Mouse (Mus musculus): Measurements from ENCODE around the gene Slc48a1. TPM values are rescaled to one million over a fixed set of nuclear protein-coding genes. Genes with fewer than 3 reads are reported as not detected.

Slc48a1 gene
- polyA plus RNA-seq, 1 experiment from 2014 or later, result 32.2 TPM

GRCm38 (mm10) chr15:97787799-97788667 lies 9.7 kb downstream of the Slc48a1 start:
- Histone ChIP-seq H3K27ac (no peak overlapping the region), H3K9me3 (no peaks in the 10 kb centered on the region), H3K27me3 (ENCODE audit: poor library complexity, severe bottlenecking) (peaks cover 21% of the 10 kb centered on the region), H3K4me1 (peaks cover 43% of the 10 kb centered on the region), H3K4me3 (no peak overlapping the region), H3K36me3 (replicated peaks) (peaks cover 29% of the 10 kb centered on the region)
- no peak for DNase-seq (ENCODE audit: extremely low spot score, low spot score)
- WGBS, result 69% methylated on average over 19 of the region's 19 CpGs

- DNase-seq (ENCODE audit: extremely low spot score, low spot score), result no peak
- Histone ChIP-seq H3K9me3 (no peaks in the 10 kb centered on the region), H3K4me1 (peaks cover 43% of the 10 kb centered on the region), H3K36me3 (replicated peaks) (peaks cover 37% of the 10 kb centered on the region), H3K27me3 (ENCODE audit: poor library complexity, severe bottlenecking) (peaks cover 14% of the 10 kb centered on the region; the same call in 1 of the 2 replicates), H3K27ac (0 out of 2 replicates have a peak overlapping the region, but pooled peaks have one; percentile 35), H3K4me3 (no peak overlapping the region)
- 68% methylated on average over 6 of the region's 6 CpGs for WGBS
These were observed 10.5 kb downstream of the Slc48a1 start for GRCm38 (mm10) chr15:97788821-97789220.

- Histone ChIP-seq H3K36me3 (replicated peaks) (peaks cover 48% of the 10 kb centered on the region), H3K9me3 (no peaks in the 10 kb centered on the region), H3K4me1 (peaks cover 34% of the 10 kb centered on the region), H3K27me3 (ENCODE audit: poor library complexity, severe bottlenecking) (peaks cover 11% of the 10 kb centered on the region; the same call in 1 of the 2 replicates), H3K4me3 (no peak overlapping the region), H3K27ac (no peak overlapping the region)
- 60% methylated on average over 20 of the region's 20 CpGs for WGBS
- peak; percentile 50 for DNase-seq (ENCODE audit: extremely low spot score, low spot score)
These were observed 11.6 kb downstream of the Slc48a1 start for GRCm38 (mm10) chr15:97789761-97790505.

GRCm38 (mm10) chr15:97791126-97791700 lies 12.9 kb downstream of the Slc48a1 start:
- Histone ChIP-seq H3K4me1 (peaks cover 27% of the 10 kb centered on the region), H3K27ac (no peak overlapping the region), H3K27me3 (ENCODE audit: poor library complexity, severe bottlenecking) (0 out of 2 replicates have a peak, but pooled peaks cover 2% of the 10 kb centered on the region), H3K9me3 (no peaks in the 10 kb centered on the region), H3K36me3 (replicated peaks) (peaks cover 61% of the 10 kb centered on the region), H3K4me3 (no peak overlapping the region)
- no peak for DNase-seq (ENCODE audit: extremely low spot score, low spot score)
- 94% methylated on average over 11 of the region's 11 CpGs for WGBS

GRCm38 (mm10) chr15:97793386-97794153 lies 15.2 kb downstream of the Slc48a1 start:
- H3K36me3 ChIP-seq (replicated peaks), result peaks cover 83% of the 10 kb centered on the region
- H3K4me1 ChIP-seq, result peaks cover 18% of the 10 kb centered on the region
- H3K27ac ChIP-seq, result no peak overlapping the region
- no peaks in the 10 kb centered on the region for H3K27me3 ChIP-seq (ENCODE audit: poor library complexity, severe bottlenecking)
- no peak for DNase-seq (ENCODE audit: extremely low spot score, low spot score)
- 92% methylated on average over 18 of the region's 18 CpGs for WGBS
- H3K9me3 ChIP-seq, result no peaks in the 10 kb centered on the region
- H3K4me3 ChIP-seq, result no peak overlapping the region

GRCm38 (mm10) chr15:97794268-97794667 lies 15.9 kb downstream of the Slc48a1 start:
- Histone ChIP-seq H3K27me3 (ENCODE audit: poor library complexity, severe bottlenecking) (no peaks in the 10 kb centered on the region), H3K9me3 (no peaks in the 10 kb centered on the region), H3K4me1 (peaks cover 17% of the 10 kb centered on the region), H3K36me3 (replicated peaks) (peaks cover 90% of the 10 kb centered on the region), H3K4me3 (no peak overlapping the region), H3K27ac (no peak overlapping the region)
- DNase-seq (ENCODE audit: extremely low spot score, low spot score), result no peak
- WGBS, result 72% methylated on average over 5 of the region's 5 CpGs

GRCm38 (mm10) chr15:97795559-97796235 lies 17.4 kb downstream of the Slc48a1 start:
- Histone ChIP-seq H3K9me3 (no peaks in the 10 kb centered on the region), H3K27ac (no peak overlapping the region), H3K36me3 (replicated peaks) (peaks cover 98% of the 10 kb centered on the region), H3K4me3 (no peak overlapping the region), H3K4me1 (peaks cover 26% of the 10 kb centered on the region), H3K27me3 (ENCODE audit: poor library complexity, severe bottlenecking) (no peaks in the 10 kb centered on the region)
- DNase-seq (ENCODE audit: extremely low spot score, low spot score), result no peak
- 93% methylated on average over 10 of the region's 10 CpGs for WGBS

- 94% methylated on average over 17 of the region's 17 CpGs for WGBS
- Histone ChIP-seq H3K4me1 (peaks cover 35% of the 10 kb centered on the region), H3K27ac (no peak overlapping the region), H3K27me3 (ENCODE audit: poor library complexity, severe bottlenecking) (no peaks in the 10 kb centered on the region), H3K9me3 (no peaks in the 10 kb centered on the region), H3K36me3 (replicated peaks) (peaks cover 98% of the 10 kb centered on the region), H3K4me3 (no peak overlapping the region)
- DNase-seq (ENCODE audit: extremely low spot score, low spot score), result no peak
These were observed 18.5 kb downstream of the Slc48a1 start for GRCm38 (mm10) chr15:97796674-97797310.

- H3K9me3 ChIP-seq, result no peaks in the 10 kb centered on the region
- H3K4me3 ChIP-seq, result no peak overlapping the region
- H3K36me3 ChIP-seq (replicated peaks), result peaks cover 94% of the 10 kb centered on the region
- peak overlapping the region; percentile 65 for H3K27ac ChIP-seq
- 71% methylated on average over 17 of the region's 17 CpGs for WGBS
- DNase-seq (ENCODE audit: extremely low spot score, low spot score), result peak; percentile 59
- peaks cover 48% of the 10 kb centered on the region for H3K4me1 ChIP-seq
- no peaks in the 10 kb centered on the region for H3K27me3 ChIP-seq (ENCODE audit: poor library complexity, severe bottlenecking)
These were observed 19.8 kb downstream of the Slc48a1 start for GRCm38 (mm10) chr15:97798134-97798533.

- Histone ChIP-seq H3K4me3 (no peak overlapping the region), H3K27ac (peak overlapping the region; percentile 58; the same call in 1 of the 2 replicates), H3K4me1 (peaks cover 48% of the 10 kb centered on the region), H3K36me3 (replicated peaks) (peaks cover 83% of the 10 kb centered on the region), H3K27me3 (ENCODE audit: poor library complexity, severe bottlenecking) (no peaks in the 10 kb centered on the region), H3K9me3 (no peaks in the 10 kb centered on the region)
- WGBS, result 91% methylated on average over 11 of the region's 11 CpGs
- DNase-seq (ENCODE audit: extremely low spot score, low spot score), result no peak
These were observed 21.1 kb downstream of the Slc48a1 start for GRCm38 (mm10) chr15:97799446-97799845.

- no peak for DNase-seq (ENCODE audit: extremely low spot score, low spot score)
- Histone ChIP-seq H3K36me3 (replicated peaks) (peaks cover 77% of the 10 kb centered on the region), H3K9me3 (no peaks in the 10 kb centered on the region), H3K4me1 (peaks cover 48% of the 10 kb centered on the region), H3K27ac (peak overlapping the region; percentile 8), H3K4me3 (no peak overlapping the region), H3K27me3 (ENCODE audit: poor library complexity, severe bottlenecking) (no peaks in the 10 kb centered on the region)
- 83% methylated on average over 13 of the region's 13 CpGs for WGBS
These were observed 22.5 kb downstream of the Slc48a1 start for GRCm38 (mm10) chr15:97800853-97801252.
